Mouse (Mus musculus): ENCODE data around the gene Nfix.

GRCm38 (mm10) chr8:84722530-84722849, 77.7 kb downstream of the Nfix start:
- no peak for TF ChIP-seq EP300 (IDR thresholded peaks at IDR 0.05; ENCODE audit: low read depth)
- TF ChIP-seq CTCF (IDR thresholded peaks at IDR 0.05; ENCODE audit: low read depth), result no peak

All from liver, embryonic 14.5 days (tissue).